Mouse (Mus musculus) T-cell, adult 2 months (primary cell): Measurements from ENCODE around the gene Tulp4.

ENCODE experiments used
- DNase-seq: peaks from one replicate; pipeline ENCODE4 v3.0.0; 2022; ENCODE audit warnings: low spot score

Tulp4 gene

DNA sequence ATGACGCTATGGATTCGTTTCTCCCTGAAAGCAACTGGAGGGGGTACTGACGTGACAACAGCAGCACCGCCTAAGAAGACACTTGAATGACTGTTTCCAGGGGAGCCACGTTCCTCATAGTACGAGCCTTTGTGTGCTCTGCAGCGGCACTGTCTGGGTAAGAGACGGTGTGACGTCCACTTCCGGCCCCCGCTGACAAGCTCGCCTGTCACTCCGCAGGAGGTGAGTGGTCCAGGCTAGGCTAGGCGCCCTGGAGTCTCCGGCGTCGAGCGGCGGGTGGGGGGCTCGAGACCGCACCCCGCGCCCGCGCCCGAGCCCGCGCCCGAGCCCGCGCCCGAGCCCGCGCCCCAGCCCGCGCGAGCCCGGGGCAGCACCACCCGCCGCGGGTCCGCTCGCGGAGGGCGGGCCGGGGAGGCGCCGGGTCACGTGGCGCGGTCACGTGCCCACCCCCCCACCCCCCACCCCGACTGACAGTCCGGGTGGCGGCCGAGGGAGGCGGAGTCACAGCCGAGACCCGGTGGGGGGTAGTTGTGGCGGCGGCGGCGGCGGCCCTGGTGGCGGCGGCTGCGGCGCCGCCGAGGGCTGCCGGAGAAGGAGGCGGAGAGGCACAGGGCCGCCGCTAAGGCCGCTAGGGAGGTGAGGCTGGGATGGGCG is at the start of gene Tulp4:
Gene Tulp4, plus strand, starts transcription at position 77 of the 654 bp plus-strand sequence.
- DNase-seq = peak; percentile 90

DNA sequence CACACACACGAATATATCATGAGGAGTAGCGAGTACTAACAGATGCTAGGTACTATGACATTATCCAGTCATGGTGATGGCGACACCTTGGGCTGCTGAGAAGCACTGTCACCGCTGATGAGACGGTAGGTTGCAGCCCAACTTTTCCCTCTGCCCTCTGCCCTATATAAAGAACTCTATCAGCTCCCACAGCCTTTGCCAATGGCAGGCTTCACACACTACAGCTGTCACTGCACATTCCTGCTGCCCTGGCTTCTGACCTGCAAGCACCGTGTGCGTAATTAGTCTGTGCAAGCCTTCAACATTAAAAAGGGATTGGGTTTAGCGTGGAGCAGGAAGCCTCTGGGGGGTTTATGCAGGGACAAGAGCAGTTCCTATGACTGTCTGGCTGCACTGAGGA is 43.4 kb upstream of the Tulp4 start:
- DNase-seq = no peak

DNA sequence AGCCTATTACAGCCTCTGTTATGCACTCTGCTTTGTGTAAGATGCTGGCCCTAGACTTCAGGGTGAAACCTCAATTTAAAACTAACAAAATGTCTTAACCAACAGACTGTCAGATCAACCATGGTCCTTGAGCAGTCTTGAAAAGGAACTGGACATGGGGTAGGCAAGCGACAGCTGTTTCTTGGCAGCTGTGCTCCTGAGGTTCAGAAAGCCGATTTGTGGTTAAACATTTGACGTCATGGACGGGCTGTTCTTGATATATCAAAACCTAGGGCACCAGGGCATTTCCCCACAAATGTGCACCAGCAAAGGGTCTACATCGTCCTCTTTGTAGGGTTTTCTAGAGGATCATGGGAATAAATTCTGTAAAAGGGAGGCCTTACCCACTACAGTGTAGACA is 42.7 kb upstream of the Tulp4 start:
- no peak for DNase-seq

DNA sequence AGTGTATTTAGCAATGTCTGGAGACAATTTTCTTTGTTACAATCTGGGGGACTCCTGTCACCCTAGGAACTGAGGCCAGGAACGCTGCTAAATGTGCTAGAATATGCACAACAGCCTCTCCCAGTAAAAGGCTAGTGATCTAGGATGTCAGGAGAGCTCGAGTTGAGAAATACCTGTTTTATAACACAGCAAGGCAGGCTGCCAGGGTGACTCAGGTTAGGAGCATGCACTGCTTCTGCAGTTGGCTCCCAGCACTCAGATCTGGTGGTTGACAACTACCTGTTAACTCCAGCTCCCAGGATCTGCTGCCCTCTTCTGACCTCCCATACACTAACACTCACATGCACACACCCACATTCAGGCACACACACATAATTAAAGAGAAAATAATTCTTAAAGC is 40.2 kb upstream of the Tulp4 start:
- no peak for DNase-seq

DNA sequence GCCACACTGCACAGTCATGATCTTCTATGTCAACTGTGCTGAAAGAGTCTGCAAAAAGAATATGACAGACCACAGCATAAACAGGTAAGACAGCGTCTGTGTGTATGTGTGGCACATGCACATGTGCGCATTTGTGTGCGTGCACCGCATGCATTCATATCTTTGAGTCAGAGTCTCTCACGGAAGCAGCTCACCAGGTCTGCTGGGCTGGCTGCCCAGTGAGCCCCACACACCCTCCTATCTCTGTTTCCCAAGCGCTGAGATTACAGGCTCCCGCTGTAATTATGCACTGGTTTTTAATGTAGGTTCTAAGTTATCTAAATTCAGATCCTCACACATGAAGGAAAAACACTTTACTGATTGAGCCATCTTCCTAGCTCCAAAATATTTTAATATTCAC is 38.6 kb upstream of the Tulp4 start:
- no peak for DNase-seq

DNA sequence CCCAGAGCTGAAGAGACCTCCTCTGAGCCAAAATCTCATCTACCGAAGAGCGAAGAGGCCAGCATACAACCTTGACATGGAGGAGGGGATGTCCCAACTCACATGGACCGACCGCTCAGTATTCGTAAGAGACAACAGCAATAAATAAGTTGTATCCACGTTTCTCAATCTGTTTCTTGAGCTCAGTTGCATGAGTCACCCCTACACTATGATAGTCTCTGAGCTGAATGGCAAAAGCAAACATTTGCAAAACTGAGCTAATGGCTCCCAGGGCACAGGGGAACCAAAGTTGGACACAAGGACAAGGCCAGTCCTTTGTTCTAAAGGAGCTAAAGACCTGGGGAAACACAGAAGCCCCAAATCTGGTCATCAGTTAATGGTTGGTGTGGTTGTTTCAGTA is 36.4 kb upstream of the Tulp4 start:
- DNase-seq = no peak

DNA sequence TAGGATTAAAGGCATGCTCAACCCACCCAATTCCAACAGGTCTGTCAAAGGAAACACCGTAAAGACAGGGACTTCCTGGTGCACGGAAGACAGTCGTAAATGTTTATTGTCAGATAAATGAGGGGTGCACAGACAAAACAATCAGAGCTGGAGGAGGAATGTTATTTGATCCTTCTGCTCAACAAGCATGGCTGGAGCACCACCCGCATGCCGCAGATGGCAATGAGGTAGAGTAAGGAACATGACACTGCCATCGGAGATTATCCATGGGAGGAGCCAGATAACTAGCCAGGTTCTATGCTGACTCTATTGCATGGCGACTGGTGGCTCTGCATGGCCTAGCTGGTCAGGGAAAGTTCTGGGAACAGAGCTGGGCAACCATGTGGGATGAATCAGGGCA is 32.8 kb upstream of the Tulp4 start:
- DNase-seq = no peak

DNA sequence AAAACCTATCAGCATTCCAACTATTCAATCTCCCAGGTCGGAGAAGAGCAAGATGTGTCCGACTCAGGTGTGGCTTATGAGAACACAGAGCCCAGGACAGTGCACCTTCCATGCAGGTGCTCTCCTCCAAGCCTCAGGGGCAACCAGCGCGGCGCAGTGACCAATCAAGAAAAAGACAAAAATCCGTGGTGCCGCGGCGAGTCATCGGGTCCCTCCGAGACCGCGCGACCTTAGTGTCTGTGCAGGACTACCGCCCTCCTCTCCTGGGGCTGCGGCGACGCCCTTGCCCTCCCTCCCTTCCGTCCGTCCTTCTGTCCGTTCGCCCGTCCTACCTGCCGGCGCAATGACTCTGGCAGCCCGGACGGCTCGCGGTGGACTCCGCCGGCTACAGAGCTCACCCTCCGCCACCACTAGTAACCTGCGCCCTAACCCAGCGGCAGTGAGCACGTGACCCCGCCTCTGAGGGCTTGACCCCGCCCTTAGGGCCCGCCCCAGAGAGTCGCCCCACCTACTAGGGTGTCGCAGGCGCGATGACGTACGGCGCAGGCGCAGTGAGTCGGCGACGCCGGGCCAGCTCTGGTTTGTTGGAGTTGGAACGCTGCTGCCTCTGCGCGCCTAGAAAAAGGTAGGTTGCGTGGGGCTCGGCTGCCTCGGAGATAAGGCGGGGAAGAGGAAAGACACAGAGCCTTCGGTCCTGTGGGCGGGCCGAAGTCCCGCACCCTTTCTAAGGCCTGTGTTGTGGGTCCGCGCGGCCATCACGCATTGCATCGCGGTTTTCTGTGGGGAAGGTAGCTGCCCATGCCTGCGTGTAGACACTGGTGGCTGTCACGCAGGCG is 26.7 kb upstream of the Tulp4 start, which contains the start of the genes Serac1 and Gtf2h5:
Gene Serac1, minus strand, starts transcription at position 455 of the 836 bp plus-strand sequence.
Gene Gtf2h5, plus strand, starts transcription at position 500 of the 836 bp plus-strand sequence.
- peak; percentile 98 for DNase-seq

DNA sequence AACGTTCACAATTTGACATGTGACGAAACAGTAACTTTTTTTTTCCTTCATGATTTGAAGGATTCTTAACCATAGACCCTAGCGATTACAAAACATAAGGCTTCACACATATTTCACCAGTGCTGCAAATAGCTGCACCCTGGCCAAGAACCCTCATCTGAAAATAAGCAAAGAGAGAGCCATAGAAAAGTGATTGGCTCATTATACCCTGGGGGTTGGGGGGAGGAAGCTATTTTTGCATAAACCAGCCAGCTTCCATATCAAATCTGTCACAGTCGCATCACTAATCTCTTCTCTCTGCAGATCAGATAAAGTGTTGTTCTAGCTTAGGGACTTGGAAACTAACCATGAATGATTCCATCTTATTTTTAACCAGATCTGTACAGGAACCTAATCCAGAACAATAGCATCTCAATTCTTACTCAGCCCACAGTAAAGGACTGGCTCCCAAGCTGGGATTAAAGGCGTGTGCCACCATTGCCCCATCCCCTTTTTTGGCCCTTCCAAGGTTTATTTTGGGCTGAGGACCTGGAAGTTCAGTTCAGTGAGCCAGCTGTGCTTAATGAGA is 22.8 kb upstream of the Tulp4 start:
- no peak for DNase-seq

DNA sequence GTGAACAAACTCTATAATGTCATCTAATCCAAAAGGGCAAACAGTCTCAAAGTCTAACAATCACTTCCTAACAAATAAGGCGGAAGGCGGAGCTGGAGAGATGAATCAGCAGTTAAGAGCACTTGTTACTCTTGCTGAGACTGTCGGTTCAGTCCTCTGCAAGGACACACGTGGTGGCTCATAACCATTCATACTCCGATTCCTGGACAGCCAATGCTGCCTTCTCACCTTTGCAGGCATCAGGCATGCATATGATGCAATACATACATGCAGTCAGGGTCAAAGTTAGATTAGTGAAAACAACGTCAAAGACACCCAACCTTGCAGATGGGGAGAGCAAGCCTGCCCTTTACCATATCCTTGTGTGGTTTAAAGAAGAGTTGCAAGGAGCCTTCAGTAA is 14.6 kb upstream of the Tulp4 start:
- DNase-seq = no peak

DNA sequence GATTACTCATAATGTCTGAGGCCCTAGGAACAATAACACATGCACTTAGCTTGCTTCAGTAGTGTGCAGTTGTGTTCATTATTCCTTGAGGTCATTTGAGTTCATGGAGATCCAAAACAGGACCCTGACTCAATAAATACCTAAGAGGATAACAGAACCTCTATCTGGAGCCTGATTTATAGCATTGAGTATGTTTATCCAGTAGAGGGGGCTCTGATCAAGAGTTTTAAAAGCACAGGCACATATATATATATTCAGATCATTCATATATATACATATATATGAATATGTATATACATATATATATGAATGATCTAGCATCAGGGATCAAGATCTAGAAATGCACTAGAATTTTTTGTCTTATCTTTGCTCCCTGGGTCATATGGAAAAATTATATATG is 10.7 kb upstream of the Tulp4 start:
- DNase-seq = no peak

DNA sequence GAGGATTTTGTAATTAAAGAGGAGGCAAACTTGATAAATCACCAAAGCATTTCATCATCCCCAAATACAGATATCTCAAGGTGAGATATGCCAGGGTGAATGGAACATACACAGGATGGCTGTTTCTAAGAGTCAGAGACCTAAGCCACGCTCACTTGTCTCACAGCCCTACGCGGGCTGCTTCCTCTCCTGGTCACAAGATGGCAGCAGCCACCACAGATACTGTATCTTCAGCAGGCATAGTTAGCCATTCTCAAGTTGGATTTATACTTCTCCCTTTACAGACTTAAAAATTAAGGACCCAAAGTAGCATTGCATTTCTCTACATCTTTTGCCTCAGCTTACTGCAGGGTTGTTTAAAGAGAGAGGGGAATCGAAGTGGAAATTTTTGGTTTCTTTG is 8.4 kb upstream of the Tulp4 start:
- DNase-seq = peak; percentile 66

DNA sequence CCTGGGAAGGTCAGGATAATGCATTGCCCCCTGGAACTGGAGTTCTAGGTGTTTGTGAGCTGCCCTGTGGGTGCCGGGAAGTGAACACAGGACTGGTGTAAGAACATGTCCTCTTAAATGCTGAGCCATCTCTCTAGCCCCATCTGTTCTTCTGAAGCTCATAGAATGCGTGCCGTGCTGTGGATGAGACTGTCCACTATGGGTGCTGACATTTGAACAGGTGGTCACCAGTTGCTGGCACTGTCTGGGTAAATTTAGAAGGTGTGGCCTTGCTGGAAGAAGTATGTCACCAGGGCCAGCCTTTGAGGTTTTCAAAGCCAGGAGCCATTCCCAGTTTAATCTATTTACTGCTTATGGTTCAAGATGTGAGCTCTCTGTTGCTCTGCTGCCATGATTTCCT is 4.0 kb upstream of the Tulp4 start:
- no peak for DNase-seq

DNA sequence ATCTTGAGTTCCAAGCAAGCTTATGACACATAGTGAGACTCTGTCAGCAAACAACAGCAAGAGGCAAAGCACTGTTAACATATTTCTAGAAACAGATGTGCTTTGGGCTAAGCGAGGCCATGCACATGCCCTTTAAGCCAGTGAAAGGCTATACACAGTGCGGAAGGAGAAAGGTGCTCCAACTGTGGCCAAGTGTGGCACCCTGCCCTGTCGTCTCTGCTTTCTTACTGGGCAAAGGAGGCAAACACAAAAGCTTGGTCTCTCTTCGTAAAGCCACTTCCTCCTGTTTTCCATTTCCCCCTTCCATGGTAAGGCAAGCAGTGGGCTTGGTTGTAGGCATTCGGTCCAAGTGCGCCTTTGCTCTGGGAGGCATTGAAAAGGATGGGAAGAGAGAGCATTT is 2.7 kb upstream of the Tulp4 start:
- DNase-seq = no peak

DNA sequence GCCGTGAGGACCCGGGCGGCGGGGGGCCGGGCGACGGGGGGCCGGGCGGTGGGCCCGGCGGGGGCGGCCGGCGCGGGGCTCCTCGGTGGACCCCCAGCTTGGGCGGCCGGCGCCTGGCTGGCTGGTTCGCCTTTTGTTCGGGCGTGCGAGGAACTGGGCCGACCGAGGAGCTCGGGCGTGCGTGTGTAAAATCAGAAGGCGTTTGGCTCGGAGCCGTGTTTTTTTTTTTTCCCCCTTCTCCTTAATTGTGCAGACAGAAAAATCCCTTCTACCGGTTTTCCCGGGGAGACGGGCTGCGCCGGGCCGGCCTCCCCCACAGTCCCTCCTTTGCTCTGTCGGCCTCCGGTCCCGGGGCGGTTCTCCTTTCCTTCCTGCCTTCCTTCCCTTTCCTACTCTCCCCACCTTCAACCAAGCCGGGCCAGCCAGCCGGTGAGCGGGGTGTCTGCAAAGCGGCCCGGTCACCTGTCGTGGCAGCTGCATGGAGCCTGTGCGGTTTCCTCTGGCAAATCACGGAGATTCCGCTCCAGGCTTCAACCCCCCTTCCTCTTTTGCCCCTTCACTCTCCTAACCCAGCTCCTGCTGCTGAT is 871 bp downstream of the Tulp4 start:
- DNase-seq = peak; percentile 35

DNA sequence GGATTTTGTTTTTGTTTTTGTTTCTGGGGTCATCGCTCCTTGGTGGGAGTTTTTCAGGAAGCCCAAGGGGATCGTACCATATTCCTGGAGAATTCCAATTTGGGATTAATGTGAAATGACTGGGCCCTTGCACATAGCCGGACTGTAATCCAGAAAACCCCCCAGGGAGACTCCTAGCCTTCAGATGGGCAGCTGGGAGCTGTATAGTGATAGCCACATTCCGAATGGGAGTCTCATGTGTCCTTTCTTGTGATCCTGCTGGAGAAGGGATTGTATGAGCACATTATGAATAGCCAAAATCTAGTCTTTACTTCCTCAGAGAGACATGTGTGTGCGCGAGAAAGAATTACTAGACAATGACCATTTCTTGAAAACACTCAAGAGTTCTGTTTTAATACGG is 1.9 kb downstream of the Tulp4 start:
- no peak for DNase-seq

DNA sequence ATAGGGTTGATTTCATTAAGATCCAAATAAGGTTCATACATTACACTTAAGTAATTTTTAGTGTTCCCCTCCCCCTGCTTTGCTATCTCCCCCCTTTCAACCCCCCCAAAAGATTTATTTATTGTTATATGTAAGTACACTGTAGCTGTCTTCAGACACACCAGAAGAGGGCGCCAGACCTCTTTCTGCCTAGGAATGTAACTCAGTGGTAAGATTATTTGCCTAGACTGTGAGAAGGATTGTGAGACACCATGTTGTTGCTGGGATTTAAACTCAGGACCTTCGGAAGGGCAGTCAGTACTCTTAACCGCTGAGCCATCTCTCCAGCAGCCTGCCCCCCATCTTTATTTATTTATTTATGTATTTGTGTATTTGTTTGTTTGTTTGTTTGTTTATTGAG is 4.7 kb downstream of the Tulp4 start:
- DNase-seq = no peak

DNA sequence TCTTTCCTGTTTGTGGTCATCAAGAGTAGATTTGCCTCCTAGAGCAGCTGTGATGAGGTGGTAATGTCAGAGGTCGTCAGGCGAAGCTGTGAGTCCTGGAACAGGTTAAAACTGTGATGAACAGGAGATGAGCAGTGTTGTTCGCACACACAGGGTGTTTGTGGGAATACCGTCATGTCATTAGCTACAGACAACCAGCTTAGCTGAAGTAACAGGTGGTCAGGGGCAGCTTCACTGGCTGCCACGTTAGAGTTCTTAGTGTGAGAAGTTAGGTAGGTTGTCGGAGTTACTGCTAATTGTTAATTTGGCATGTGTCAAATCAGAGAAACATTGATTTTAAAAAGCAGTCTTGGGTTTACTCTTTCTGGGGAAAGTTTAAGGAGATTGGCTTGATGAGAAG is 7.4 kb downstream of the Tulp4 start:
- no peak for DNase-seq

DNA sequence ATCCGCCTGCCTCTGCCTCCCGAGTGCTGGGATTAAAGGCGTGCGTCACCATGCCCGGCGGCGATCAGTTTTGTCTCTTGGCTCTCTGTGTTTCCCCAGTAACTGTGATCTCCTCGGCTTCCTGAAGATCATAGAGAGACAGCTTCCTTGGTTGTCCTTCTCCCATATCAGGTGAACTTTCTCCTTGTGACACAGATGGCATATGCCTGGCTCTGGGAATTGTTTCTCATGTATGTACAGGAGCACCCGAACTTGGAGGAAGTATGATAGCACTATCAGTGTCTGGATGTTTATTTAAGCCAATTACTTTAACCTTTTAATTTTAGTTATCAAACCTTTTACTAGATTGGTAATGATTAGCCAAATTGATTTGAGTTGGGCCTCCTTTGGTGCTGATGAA is 8.8 kb downstream of the Tulp4 start:
- no peak for DNase-seq

DNA sequence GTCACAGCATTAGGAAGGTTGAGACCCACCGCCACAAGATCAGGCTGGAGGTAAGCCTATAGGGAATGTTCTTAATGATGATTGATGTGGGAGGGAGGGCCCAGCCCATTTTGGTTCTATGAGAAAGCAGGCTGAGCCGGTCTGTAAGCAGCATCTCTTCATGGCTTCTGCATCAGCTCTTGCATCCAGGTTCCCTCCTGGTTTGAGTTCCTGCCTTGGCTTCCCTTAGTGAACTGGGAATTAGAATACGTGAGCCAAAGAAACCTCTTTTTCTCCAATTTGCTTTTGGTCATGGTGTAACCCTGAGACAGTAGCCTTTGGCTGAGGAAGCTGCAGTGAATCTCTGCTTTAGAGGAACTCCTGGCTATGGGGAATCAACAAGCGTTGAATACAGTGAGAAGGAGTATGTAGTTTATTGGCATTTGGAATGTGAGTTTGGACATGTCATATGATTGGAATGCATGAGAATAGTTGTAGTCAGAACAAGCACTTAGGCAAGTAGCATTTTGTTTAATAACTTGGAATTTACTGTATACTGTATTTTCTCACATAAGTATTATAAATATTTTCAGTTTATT is 11.0 kb downstream of the Tulp4 start:
- no peak for DNase-seq

DNA sequence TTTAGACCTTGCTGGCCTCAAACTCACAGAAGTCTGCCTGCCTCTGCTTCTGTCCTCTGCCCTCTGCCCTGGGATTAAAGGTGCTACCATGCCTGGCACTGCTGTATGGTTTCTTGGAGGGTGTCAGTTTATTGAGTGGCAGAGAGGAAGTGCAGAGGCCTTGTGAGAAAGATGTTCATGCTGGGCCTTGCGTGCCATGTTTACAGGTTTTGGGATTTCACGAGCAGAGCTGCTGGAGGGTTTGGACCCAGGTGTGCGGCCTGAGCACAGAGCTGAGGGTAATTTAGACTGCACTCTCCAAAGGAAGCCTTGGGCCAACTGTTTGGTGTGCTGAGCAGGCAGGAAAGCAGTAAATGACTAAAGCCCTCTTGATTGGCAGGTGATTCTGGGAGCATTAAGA is 11.7 kb downstream of the Tulp4 start:
- no peak for DNase-seq

DNA sequence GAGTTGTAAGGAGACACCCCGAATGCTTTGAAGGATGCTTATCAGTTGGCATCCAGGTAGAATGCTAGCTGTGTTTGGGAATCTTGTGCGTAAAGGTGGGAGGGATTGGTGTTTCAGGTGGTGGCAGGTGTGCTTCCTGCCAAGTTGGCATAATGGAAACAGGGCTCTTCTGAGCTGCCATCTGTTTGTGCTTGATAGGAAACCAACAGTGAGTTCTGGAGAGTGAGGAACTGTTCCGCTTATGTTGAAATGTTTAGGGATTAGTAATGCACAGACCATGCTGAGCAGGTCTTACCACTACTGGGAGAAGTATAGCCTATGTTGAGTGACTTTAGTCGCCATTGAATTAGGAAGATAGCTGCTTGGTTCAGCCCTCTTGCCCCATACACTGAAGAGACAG is 12.6 kb downstream of the Tulp4 start:
- no peak for DNase-seq

DNA sequence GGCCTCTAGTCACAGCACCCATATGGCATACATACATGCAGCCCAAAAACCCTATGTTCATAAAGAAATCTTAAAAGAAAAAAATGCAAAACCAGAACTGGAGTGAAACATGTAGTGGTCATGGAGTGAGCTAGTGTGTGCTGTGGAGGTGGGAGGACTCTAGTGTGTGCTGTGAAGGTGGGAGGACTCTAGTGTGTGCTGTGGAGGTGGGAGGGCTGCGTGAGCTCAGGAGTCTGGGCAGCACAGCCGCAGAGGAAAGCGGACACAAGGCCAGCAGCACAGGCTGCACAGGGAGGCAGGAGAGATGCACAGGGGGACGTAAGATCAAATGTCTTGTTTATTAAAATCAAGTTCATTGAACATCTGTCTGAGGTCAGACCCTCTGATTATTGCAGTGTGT is 17.5 kb downstream of the Tulp4 start:
- DNase-seq = no peak
